Mouse (Mus musculus): ENCODE measurements around the gene Trak2. TPM values are rescaled to one million over a fixed set of nuclear protein-coding genes. Genes with fewer than 3 reads are reported as not detected.

Gene Trak2
- polyA plus RNA-seq (2012; ENCODE audit: insufficient read depth, insufficient read length, missing spikeins): 21.0 and 24.6 TPM in 2 replicates

GRCm38 (mm10) chr1:58973366-58974221, at the start of gene Trak2, which contains the start of gene Stradb:
TSS of gene Trak2 (minus strand) at chr1:58973430.
TSS of gene Stradb (plus strand) at chr1:58973522.
- TF ChIP-seq CTCF (IDR thresholded peaks at IDR 0.05; ENCODE audit: low read depth, low read length): no peak
- peak; percentile 56 for TF ChIP-seq POLR2A (IDR thresholded peaks at IDR 0.05; ENCODE audit: borderline replicate concordance, low read depth, low read length)
- H3K4me3 ChIP-seq (ENCODE audit: insufficient read depth, low read length): peak within 1 kb of the TSS; percentile 93
- peak within 1 kb of the TSS; percentile 39 for H3K27ac ChIP-seq (ENCODE audit: insufficient read depth, low read depth, low read length)
- peaks cover 20% of the 10 kb centered on the region for H3K4me1 ChIP-seq (ENCODE audit: control insufficient read depth, insufficient read depth, low read length)

- no peaks in the 10 kb centered on the region for H3K4me1 ChIP-seq (ENCODE audit: control insufficient read depth, insufficient read depth, low read length)
- H3K4me3 ChIP-seq (ENCODE audit: insufficient read depth, low read length): no peak overlapping the region
- no peak overlapping the region for H3K27ac ChIP-seq (ENCODE audit: insufficient read depth, low read depth, low read length)
- no peak for TF ChIP-seq POLR2A (IDR thresholded peaks at IDR 0.05; ENCODE audit: borderline replicate concordance, low read depth, low read length)
- TF ChIP-seq CTCF (IDR thresholded peaks at IDR 0.05; ENCODE audit: low read depth, low read length): no peak
These were observed 48.3 kb upstream of the Trak2 start for GRCm38 (mm10) chr1:59021556-59021955.

- no peaks in the 10 kb centered on the region for H3K4me1 ChIP-seq (ENCODE audit: control insufficient read depth, insufficient read depth, low read length)
- no peak for TF ChIP-seq POLR2A (IDR thresholded peaks at IDR 0.05; ENCODE audit: borderline replicate concordance, low read depth, low read length)
- no peak for TF ChIP-seq CTCF (IDR thresholded peaks at IDR 0.05; ENCODE audit: low read depth, low read length)
- no peak overlapping the region for H3K4me3 ChIP-seq (ENCODE audit: insufficient read depth, low read length)
- H3K27ac ChIP-seq (ENCODE audit: insufficient read depth, low read depth, low read length): no peak overlapping the region
These were observed 36.0 kb upstream of the Trak2 start for GRCm38 (mm10) chr1:59009250-59009649.

- Histone ChIP-seq H3K27ac (ENCODE audit: insufficient read depth, low read depth, low read length) (no peak overlapping the region), H3K4me1 (ENCODE audit: control insufficient read depth, insufficient read depth, low read length) (0 out of 2 replicates have a peak, but pooled peaks cover 2% of the 10 kb centered on the region), H3K4me3 (ENCODE audit: insufficient read depth, low read length) (no peak overlapping the region)
- TF ChIP-seq POLR2A (IDR thresholded peaks at IDR 0.05; ENCODE audit: borderline replicate concordance, low read depth, low read length): no peak
- no peak for TF ChIP-seq CTCF (IDR thresholded peaks at IDR 0.05; ENCODE audit: low read depth, low read length)
These were observed 22.1 kb upstream of the Trak2 start for GRCm38 (mm10) chr1:58995313-58995712.

GRCm38 (mm10) chr1:58993723-58994122, 20.5 kb upstream of the Trak2 start:
- TF ChIP-seq CTCF (IDR thresholded peaks at IDR 0.05; ENCODE audit: low read depth, low read length) (no peak), POLR2A (IDR thresholded peaks at IDR 0.05; ENCODE audit: borderline replicate concordance, low read depth, low read length) (no peak)

GRCm38 (mm10) chr1:58993144-58993543, 19.9 kb upstream of the Trak2 start:
- TF ChIP-seq POLR2A (IDR thresholded peaks at IDR 0.05; ENCODE audit: borderline replicate concordance, low read depth, low read length) (no peak), CTCF (IDR thresholded peaks at IDR 0.05; ENCODE audit: low read depth, low read length) (no peak)
- Histone ChIP-seq H3K4me3 (ENCODE audit: insufficient read depth, low read length) (no peak overlapping the region), H3K4me1 (ENCODE audit: control insufficient read depth, insufficient read depth, low read length) (peaks cover 4% of the 10 kb centered on the region), H3K27ac (ENCODE audit: insufficient read depth, low read depth, low read length) (no peak overlapping the region)

More at GRCm38 (mm10) chr1:58993723-58994122, 20.5 kb upstream of the Trak2 start:
- H3K4me1 ChIP-seq (ENCODE audit: control insufficient read depth, insufficient read depth, low read length): peaks cover 4% of the 10 kb centered on the region
- H3K4me3 ChIP-seq (ENCODE audit: insufficient read depth, low read length): no peak overlapping the region
- no peak overlapping the region for H3K27ac ChIP-seq (ENCODE audit: insufficient read depth, low read depth, low read length)

- no peak for TF ChIP-seq POLR2A (IDR thresholded peaks at IDR 0.05; ENCODE audit: borderline replicate concordance, low read depth, low read length)
- no peak for TF ChIP-seq CTCF (IDR thresholded peaks at IDR 0.05; ENCODE audit: low read depth, low read length)
- Histone ChIP-seq H3K4me1 (ENCODE audit: control insufficient read depth, insufficient read depth, low read length) (no peaks in the 10 kb centered on the region), H3K4me3 (ENCODE audit: insufficient read depth, low read length) (no peak overlapping the region), H3K27ac (ENCODE audit: insufficient read depth, low read depth, low read length) (no peak overlapping the region)
These were observed 11.4 kb upstream of the Trak2 start for GRCm38 (mm10) chr1:58984586-58984985.

- Histone ChIP-seq H3K27ac (ENCODE audit: insufficient read depth, low read depth, low read length) (no peak overlapping the region), H3K4me3 (ENCODE audit: insufficient read depth, low read length) (no peak overlapping the region), H3K4me1 (ENCODE audit: control insufficient read depth, insufficient read depth, low read length) (no peaks in the 10 kb centered on the region)
- TF ChIP-seq CTCF (IDR thresholded peaks at IDR 0.05; ENCODE audit: low read depth, low read length) (no peak), POLR2A (IDR thresholded peaks at IDR 0.05; ENCODE audit: borderline replicate concordance, low read depth, low read length) (no peak)
These were observed 9.0 kb upstream of the Trak2 start for GRCm38 (mm10) chr1:58982276-58982675.

- TF ChIP-seq CTCF (IDR thresholded peaks at IDR 0.05; ENCODE audit: low read depth, low read length) (no peak), POLR2A (IDR thresholded peaks at IDR 0.05; ENCODE audit: borderline replicate concordance, low read depth, low read length) (no peak)
- Histone ChIP-seq H3K4me1 (ENCODE audit: control insufficient read depth, insufficient read depth, low read length) (peaks cover 21% of the 10 kb centered on the region), H3K27ac (ENCODE audit: insufficient read depth, low read depth, low read length) (peak overlapping the region; percentile 39), H3K4me3 (ENCODE audit: insufficient read depth, low read length) (peak overlapping the region; percentile 93)
These were observed 322 bp downstream of the Trak2 start for GRCm38 (mm10) chr1:58972851-58973365.

- Histone ChIP-seq H3K4me3 (ENCODE audit: insufficient read depth, low read length) (no peak overlapping the region), H3K4me1 (ENCODE audit: control insufficient read depth, insufficient read depth, low read length) (peaks cover 27% of the 10 kb centered on the region), H3K27ac (ENCODE audit: insufficient read depth, low read depth, low read length) (no peak overlapping the region)
- TF ChIP-seq CTCF (IDR thresholded peaks at IDR 0.05; ENCODE audit: low read depth, low read length) (no peak), POLR2A (IDR thresholded peaks at IDR 0.05; ENCODE audit: borderline replicate concordance, low read depth, low read length) (no peak)
These were observed 2.1 kb downstream of the Trak2 start for GRCm38 (mm10) chr1:58971097-58971496.

Data from bone marrow macrophage, adult 2 months (primary cell).